In the genomic region with DNA sequence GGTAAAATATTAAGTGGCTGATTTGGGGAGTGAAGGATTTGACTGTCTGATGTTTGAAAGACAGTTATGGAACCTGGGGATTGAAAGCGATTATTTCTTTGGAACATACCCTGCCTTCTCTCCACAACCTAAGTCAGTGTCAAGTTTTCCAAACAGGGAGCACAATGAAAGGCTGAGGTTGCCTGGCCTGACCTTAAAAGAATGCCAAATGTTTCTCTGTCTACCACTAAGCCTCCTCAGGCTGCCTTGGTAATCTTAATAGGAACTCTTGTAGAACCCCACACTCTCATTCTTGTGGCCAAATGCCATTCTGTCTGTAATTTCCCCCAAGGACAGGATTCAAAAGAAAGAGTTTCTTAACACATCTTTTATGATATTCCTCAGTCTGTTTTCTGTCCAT, we compare ENCODE assay signal across 22 mouse cellular contexts. TPM values are rescaled to one million over a fixed set of nuclear protein-coding genes. Genes with fewer than 3 reads are reported as not detected.
"Had no signal": no experiment of that assay in that cellular context is flagged by ENCODE, and none has a peak within 500 bp of the region (broad histone marks: within the 10 kb centered on the region; RNA-seq: fewer than 3 reads in every experiment).

No protein-coding gene starts in this region.

- H3K9me3 ChIP-seq: limb, embryonic 15.5 days; liver, embryonic 12.5 days; neural tube, embryonic 12.5 days had no signal

- H3K27me3 ChIP-seq: limb, embryonic 15.5 days; liver, embryonic 12.5 days; neural tube, embryonic 12.5 days had no signal

- ATAC-seq: liver, embryonic 12.5 days had no signal

- DNase-seq: kidney, adult 9 months; kidney, postnatal 36 days; lung, postnatal 10 days; lung, postnatal 4 days; retina, postnatal 1 day; spleen, adult 18-20 months; thymus, adult 18-20 months; thymus, postnatal 14 days had no signal

- H3K4me3 ChIP-seq: limb, embryonic 15.5 days; liver, embryonic 12.5 days; myocyte; neural tube, embryonic 12.5 days had no signal

- H3K4me1 ChIP-seq: limb, embryonic 15.5 days; liver, embryonic 12.5 days; neural tube, embryonic 12.5 days had no signal

- H3K36me3 ChIP-seq: limb, embryonic 15.5 days; liver, embryonic 12.5 days; neural tube, embryonic 12.5 days had no signal

- H3K9ac ChIP-seq: limb, embryonic 15.5 days; liver, embryonic 12.5 days; lung, embryonic 14.5 days; neural tube, embryonic 12.5 days had no signal

- H3K4me2 ChIP-seq: limb, embryonic 15.5 days; liver, embryonic 12.5 days; lung, embryonic 14.5 days; midbrain, embryonic 11.5 days; neural tube, embryonic 12.5 days had no signal

- H3K27ac ChIP-seq: kidney, postnatal 0 days; limb, embryonic 15.5 days; liver, embryonic 12.5 days; neural tube, embryonic 12.5 days had no signal

RNA-seq across cellular contexts. Expression of a gene that starts 3.5 kb away (rescaled TPM):
- total RNA-seq: layer of hippocampus, adult 18-20 months; left cerebral cortex, adult 18-20 months; left cerebral cortex, postnatal 25 days; megakaryocyte, adult 5-6 weeks had no signal
- polyA plus RNA-seq: kidney, postnatal 0 days; limb, embryonic 11.5 days; limb, embryonic 15.5 days; liver, embryonic 12.5 days; liver, embryonic 16.5 days; lung, embryonic 14.5 days; midbrain, embryonic 11.5 days; myocyte; neural tube, embryonic 12.5 days; stomach, embryonic 14.5 days had no signal
